Mouse (Mus musculus) cerebellum, adult 9-10 months (tissue): ENCODE measurements around the gene Prss45.

Experiments
- DNase-seq: peaks from one replicate; pipeline ENCODE4 v3.0.0; 2022

The Prss45 gene

DNA sequence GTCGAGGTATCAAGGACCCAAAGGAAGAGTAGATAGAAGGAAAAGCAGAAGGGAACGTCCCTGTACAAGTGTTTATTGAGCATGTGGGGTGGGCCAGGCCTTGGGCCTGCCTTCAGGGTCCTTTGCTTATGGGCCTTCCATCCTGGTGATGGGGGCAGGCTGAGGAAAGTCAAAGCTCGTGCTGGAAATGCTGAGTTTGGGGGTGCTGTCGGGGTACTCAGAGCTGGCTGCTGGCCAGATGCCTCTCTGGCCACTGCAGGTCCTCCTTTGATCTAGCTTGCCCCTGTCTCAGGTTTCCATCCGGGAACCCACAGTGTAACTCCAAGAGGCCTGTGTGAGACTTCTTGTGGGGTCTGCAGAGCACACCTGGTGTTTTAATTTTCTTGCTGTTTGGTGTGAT, 24.1 kb downstream of the Prss45 start:
- no peak for DNase-seq

DNA sequence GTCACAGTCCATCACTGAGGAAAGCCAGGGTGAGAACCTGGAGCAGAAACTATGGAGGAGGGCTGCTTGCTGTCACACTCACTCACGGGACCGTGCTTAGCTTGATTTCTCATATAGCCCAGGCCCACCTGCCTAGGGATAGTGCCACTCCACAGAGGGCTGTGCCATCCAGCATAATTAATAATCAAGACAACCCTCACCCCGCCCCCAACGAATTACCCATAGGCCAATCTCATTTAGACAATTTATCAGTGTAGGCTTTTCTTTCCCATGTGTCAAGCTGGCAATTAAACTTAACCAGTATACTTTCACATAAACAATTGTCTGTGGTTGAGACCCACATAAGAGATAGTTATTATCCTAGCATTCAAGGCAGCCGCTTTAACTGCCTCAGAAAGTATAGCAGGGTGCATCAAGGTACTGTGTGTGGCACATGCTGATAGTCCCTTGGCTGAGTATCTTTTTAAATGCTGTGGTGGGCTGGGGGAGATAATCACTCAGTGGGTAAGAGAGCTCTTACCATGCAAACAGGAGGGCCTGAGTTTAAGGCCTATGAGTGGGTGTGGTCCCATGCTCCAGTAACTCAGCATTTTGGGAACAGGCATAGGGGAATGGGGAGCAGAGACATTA, 24.7 kb downstream of the Prss45 start:
- no peak for DNase-seq

- peak; percentile 55 for DNase-seq
These were observed 36.6 kb downstream of the Prss45 start for GRCm38 (mm10) chr9:110871030-110871429.

- no peak for DNase-seq
These were observed 39.6 kb downstream of the Prss45 start for GRCm38 (mm10) chr9:110873681-110874659.

DNA sequence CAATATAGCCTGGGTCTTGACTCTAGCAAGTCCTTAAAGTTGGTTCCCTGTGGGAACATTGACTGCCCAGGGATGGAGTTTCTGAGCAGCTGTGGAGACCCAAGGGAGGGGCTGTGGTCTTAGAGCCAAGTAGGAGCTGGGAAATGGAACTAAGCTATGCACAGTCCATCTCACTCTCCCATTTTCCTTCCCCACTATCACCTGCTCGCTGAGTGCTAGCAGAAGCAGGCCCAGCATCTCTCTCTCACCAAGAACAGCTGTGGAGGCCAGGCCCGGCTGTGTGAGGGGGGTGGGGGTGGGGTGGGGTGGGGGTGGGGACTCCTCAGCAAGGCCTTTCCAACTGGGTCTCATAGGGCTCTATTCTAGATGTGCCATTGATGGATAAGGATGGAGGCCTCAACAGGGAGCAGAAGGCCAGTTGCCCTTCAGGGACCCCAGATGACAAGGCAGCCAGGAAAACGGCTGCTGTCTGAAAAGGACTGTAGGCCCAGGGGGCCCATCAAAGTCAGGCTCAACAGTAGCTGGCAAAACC, 40.3 kb downstream of the Prss45 start:
- no peak for DNase-seq

DNA sequence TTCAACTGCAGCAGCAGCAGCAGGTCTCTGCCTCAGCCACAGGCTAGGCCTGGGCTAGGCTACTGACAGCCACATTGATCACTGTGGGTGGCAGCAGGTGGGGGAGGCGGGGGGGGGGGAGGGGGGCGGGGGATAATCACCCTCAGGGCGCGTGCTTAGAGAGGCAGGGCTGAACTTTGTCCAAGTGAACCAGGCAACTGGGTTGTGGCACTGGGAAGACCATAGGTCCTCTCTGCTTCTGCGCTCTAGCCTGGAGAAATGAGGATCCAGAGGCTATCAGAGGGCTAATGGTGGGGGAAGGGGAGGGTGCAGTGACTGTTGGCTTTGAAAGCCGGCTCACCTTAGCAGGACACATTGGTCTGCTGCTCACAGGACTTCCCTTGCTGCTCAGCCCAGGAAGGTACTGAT, 40.9 kb downstream of the Prss45 start:
- DNase-seq: no peak

DNA sequence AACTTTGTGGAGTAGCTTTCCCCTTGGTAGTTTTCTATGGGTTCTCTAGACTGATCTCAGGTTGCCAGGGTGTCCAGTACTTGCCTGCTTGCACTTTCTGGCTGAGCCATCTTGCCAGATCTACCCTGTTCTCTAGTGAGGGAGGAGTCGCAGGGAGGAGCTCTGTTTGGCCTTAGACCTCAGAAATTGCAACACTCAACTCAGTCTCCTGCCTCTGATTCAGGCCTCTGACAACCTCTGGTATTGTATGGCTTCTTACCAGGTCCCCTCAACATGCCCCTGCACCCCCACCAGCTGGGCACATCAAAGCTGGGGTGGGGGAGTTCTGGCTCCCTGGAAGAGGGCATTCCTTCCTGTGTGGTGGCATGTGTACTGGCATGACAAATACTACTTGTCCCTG, 43.0 kb downstream of the Prss45 start:
- DNase-seq: no peak

GRCm38 (mm10) chr9:110877888-110878287, 43.5 kb downstream of the Prss45 start:
- no peak for DNase-seq

- DNase-seq: no peak
These were observed 45.0 kb downstream of the Prss45 start, which contains the start of gene Als2cl for GRCm38 (mm10) chr9:110879191-110879920. Gene Als2cl, plus strand, starts transcription at chr9:110879870.

- no peak for DNase-seq
These were observed 45.7 kb downstream of the Prss45 start, which contains the start of gene Tmie for GRCm38 (mm10) chr9:110879998-110880561. Gene Tmie, minus strand, starts transcription at chr9:110880113.

DNA sequence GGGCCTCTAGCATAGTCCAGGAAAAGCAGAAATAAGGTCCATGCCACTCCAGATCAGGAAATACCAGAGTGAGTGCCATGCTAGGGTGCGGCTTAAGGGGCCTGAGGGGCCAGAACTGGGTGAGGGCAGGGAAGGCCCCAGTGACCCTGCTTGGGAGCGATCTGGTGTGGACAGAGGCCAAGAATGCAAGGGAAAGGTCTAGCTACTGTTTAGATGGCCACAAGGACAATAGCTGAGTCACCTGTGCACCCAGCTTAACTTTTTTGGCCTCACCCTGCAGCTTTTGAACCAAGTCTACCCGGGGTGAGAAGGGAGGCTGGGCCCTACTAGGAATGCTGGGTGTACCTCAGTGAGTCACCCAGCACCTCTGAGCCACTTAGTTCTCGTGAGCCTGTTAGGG, 46.4 kb downstream of the Prss45 start:
- no peak for DNase-seq

DNA sequence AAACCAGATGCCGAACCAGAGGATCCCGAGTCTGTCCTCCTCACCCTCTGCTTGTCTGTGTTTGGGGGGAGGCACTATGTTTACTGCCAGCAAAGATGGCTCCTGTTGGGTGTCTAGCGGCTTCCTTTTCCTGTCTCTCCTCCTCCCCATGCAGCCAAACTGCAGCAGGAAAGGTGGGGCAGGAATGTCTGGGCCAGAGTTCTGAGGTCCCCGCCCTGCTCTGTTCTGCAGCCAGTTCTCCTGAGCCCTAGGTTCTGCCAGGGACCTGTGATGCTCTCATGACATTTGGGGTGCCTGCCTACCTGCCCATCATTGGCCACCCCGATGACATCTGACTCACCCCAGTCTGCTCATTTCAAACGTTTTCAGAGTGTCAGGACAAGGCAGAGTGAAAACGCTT, 47.6 kb downstream of the Prss45 start:
- no peak for DNase-seq

- no peak for DNase-seq
These were observed 53.3 kb downstream of the Prss45 start for GRCm38 (mm10) chr9:110887388-110888303.

DNA sequence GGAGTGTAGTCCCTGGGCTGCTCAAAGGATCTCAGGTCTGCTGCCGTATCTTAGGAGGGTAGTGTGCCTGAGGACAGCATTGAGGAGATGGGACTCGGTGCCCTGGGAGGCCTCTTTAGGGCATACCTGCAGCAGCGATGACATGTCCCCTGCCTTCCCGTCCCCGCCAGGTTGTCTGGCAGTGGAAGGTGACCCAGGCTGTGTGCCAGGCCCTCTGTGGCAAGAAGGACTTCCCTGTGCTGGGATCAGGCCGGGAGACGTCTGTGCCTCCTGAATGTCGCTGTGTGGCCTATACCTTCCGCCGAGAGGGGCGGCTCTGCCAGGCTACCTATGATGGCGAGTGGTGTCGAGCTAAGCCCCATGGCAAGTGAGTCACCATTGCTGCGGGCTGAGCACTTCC, 54.5 kb downstream of the Prss45 start:
- no peak for DNase-seq

DNA sequence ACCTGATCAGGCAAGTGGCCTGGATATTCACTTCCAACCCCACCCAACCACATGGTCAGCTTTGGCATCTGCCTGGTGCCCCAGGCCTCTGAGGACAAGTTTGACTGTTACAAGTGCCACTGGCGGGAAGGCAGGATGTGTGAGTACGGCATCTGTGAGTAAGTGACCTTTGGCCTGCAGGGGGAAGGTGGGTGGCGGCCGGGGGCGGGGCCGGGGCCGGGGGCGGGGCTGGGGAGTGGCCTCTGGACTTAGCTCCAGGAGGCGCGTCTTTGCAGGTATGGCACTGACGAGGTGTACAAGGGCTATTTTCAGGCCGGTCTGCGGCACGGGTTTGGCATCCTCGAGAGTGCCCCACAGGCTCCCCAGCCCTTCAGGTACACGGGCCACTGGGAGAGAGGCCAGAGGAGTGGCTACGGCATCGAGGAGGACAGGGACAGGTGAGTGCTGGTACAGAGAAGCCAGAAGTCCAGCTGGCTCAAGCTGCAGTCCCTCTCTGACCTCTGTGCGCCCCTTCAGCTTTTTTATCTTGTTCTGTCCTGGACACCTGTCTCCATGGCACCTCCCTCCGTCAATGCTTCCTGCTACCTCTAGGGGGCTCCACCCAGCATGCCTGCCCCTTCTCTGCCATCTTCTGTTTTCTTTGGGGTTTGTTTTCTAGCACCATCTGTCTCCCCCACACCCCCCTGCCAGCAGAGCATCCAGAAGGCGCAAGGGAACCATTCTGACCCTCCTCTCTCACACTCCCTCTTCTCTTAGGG, 55.8 kb downstream of the Prss45 start:
- DNase-seq: no peak
